9 mouse cellular contexts compared by ENCODE assay signal in the genomic region with DNA sequence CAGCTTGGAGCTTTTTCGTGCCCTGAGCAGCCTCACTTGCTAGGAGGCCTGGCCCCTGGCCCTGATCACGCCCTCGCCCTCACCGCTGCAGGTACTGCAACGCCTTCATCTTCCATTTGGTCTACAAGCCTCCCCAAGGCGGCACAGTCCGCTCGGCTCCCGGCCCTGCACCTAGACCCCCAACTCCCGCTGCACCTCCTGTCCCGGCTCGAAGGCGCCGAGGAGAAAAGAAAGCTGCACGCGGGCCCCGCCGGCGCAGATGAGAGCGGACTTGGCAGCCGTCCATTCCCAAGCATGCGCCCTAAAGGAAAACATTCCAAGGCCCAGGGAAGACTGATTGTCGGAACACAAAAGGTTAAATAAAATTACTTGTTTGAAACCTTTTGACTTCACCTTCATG. TPM values are rescaled to one million over a fixed set of nuclear protein-coding genes. Genes with fewer than 3 reads are reported as not detected.
A peak's percentile ranks its signal among the peaks of the same experiment; 100 is the strongest.
DNase-seq lines count a peak whose midpoint lies in the region; ATAC-seq and TF ChIP-seq lines count a peak whose summit lies in the region.
"Had no signal": no experiment of that assay in that cellular context is flagged by ENCODE, and none has a peak within 500 bp of the region (broad histone marks: within the 10 kb centered on the region; RNA-seq: fewer than 3 reads in every experiment).

No protein-coding gene starts in this region.

- peak overlapping the region; percentile 59 for H3K4me2 ChIP-seq in heart, postnatal 0 days (ENCODE audit: low read depth, low read length)
- H3K4me2 ChIP-seq in midbrain, embryonic 16.5 days (ENCODE audit: low read length), result peak overlapping the region; percentile 35

- H3K36me3 ChIP-seq in heart, postnatal 0 days (replicated peaks; ENCODE audit: control insufficient read depth, insufficient read depth, low read length), result no peaks in the 10 kb centered on the region
- H3K36me3 ChIP-seq in midbrain, embryonic 16.5 days (ENCODE audit: control insufficient read depth, insufficient read depth, low read length), result no peaks in the 10 kb centered on the region
- H3K36me3 ChIP-seq: G1E had no signal

- ATAC-seq in heart, postnatal 0 days (ENCODE audit: insufficient read depth, low read depth), result no peak
- no peak for ATAC-seq in midbrain, embryonic 16.5 days

- no peak for TF ChIP-seq POLR2A in brain, embryonic 14.5 days (IDR thresholded peaks at IDR 0.05; ENCODE audit: borderline replicate concordance, extremely low read depth, insufficient read depth, insufficient read length, poor library complexity, severe bottlenecking)

- no peak overlapping the region for H3K9ac ChIP-seq in heart, postnatal 0 days (replicated peaks; ENCODE audit: low read depth, low read length)
- 0 out of 2 replicates have a peak overlapping the region, but pooled peaks have one; percentile 36 for H3K9ac ChIP-seq in midbrain, embryonic 16.5 days (ENCODE audit: low read depth, low read length)

- peak overlapping the region; percentile 31 for H3K4me3 ChIP-seq in heart, postnatal 0 days (ENCODE audit: low read depth, low read length)
- no peak overlapping the region for H3K4me3 ChIP-seq in midbrain, embryonic 16.5 days (ENCODE audit: low read depth, low read length)

- no peak for TF ChIP-seq CTCF in brain, embryonic 14.5 days (IDR thresholded peaks at IDR 0.05; ENCODE audit: borderline replicate concordance, extremely low read depth, insufficient read depth, insufficient read length)
- no peak for TF ChIP-seq CTCF in heart, postnatal 0 days (IDR thresholded peaks at IDR 0.05; ENCODE audit: low read depth)

- TF ChIP-seq EP300 in heart, postnatal 0 days (IDR thresholded peaks at IDR 0.05; ENCODE audit: low read depth), result no peak

- no peaks in the 10 kb centered on the region; the same call in 1 of the 2 replicates for H3K4me1 ChIP-seq in heart, postnatal 0 days (ENCODE audit: control insufficient read depth, insufficient read depth)
- peaks cover 3% of the 10 kb centered on the region; the same call in 1 of the 2 replicates for H3K4me1 ChIP-seq in midbrain, embryonic 16.5 days (ENCODE audit: control insufficient read depth, insufficient read depth, low read length)

- peaks cover 17% of the 10 kb centered on the region for H3K27me3 ChIP-seq in heart, postnatal 0 days (ENCODE audit: control insufficient read depth, insufficient read depth, low read length)
- peaks cover 10% of the 10 kb centered on the region for H3K27me3 ChIP-seq in midbrain, embryonic 16.5 days (ENCODE audit: control insufficient read depth, insufficient read depth, low read depth, low read length)

- H3K9me3 ChIP-seq in heart, postnatal 0 days (replicated peaks; ENCODE audit: control insufficient read depth, low read length), result no peaks in the 10 kb centered on the region
- H3K9me3 ChIP-seq in midbrain, embryonic 16.5 days (replicated peaks; ENCODE audit: control insufficient read depth, low read length, poor library complexity, severe bottlenecking), result no peaks in the 10 kb centered on the region; the same call in 1 of the 2 replicates
- H3K9me3 ChIP-seq: G1E had no signal

- no peak overlapping the region for H3K27ac ChIP-seq in heart, postnatal 0 days (ENCODE audit: low read depth)
- no peak overlapping the region for H3K27ac ChIP-seq in midbrain, embryonic 16.5 days (ENCODE audit: low read length)

- 4% methylated on average over 23 of the region's 23 CpGs for WGBS in heart, postnatal 0 days
- 8% methylated on average over 23 of the region's 23 CpGs for WGBS in midbrain, embryonic 16.5 days

- DNase-seq in gastrocnemius, postnatal 10 days, result peak; percentile 42
- no peak for DNase-seq in gastrocnemius, adult 8-10 months (ENCODE audit: low spot score in 2 of 2)
- DNase-seq in brain, embryonic 14.5 days (ENCODE audit: low read depth), result peak; percentile 61
- DNase-seq in heart, postnatal 0 days (ENCODE audit: low spot score), result peak; percentile 30
- DNase-seq in kidney, postnatal 4 days, result peak; percentile 70 to 73
- no peak for DNase-seq in left cerebral cortex, adult 9 months (ENCODE audit: low spot score in 2 of 2)
- DNase-seq in layer of hippocampus, postnatal 14 days (ENCODE audit: low spot score in 2 of 2), result no peak

RNA-seq across cellular contexts. Expression of gene Cxcl16, which starts 6.0 kb away (rescaled TPM):
- 1 to 10 TPM; 3.4 to 5.1 TPM for total RNA-seq in gastrocnemius, postnatal 10 days (2021)
- total RNA-seq in gastrocnemius, adult 8-10 months (2022), result under 1 TPM; 0.54 to 0.75 (median 0.63) TPM
- 3.1 and 3.5 TPM in 2 replicates for polyA plus RNA-seq in brain, embryonic 14.5 days (2012; rRNA removed)
- total RNA-seq in heart, postnatal 0 days (2014; rRNA removed; ENCODE audit: low replicate concordance), result 5.9 and 12.8 TPM in 2 replicates
- 9.8 and 11.3 TPM in 2 replicates for polyA plus RNA-seq in heart, postnatal 0 days (2015; fragmentation: Nextera tagmentation; extraction: Ambion mirVana)
- 1.7 and 2.6 TPM in 2 replicates for polyA plus RNA-seq in midbrain, embryonic 16.5 days (2015; fragmentation: Nextera tagmentation; extraction: Ambion mirVana)
- total RNA-seq in layer of hippocampus, postnatal 14 days (2021), result under 1 TPM; 0.62 to 0.78 TPM
- total RNA-seq: G1E had no signal
- polyA plus RNA-seq: G1E had no signal

RNA-seq across cellular contexts. Expression of gene Zmynd15, which starts 6.6 kb away (rescaled TPM):
- total RNA-seq in gastrocnemius, postnatal 10 days (2021), result 1 to 10 TPM in 1 of 2 experiments, under 1 TPM in 1; 0.52 to 1.6 TPM
- under 1 TPM in 3 of 4 experiments, not detected in 1; 0.10 to 0.48 (median 0.31) TPM for total RNA-seq in gastrocnemius, adult 8-10 months (2022)
- polyA plus RNA-seq in brain, embryonic 14.5 days (2012; rRNA removed), result 0.93 and 1.4 TPM in 2 replicates
- 0.04 and 5.0 TPM in 2 replicates for total RNA-seq in heart, postnatal 0 days (2014; rRNA removed; ENCODE audit: low replicate concordance)
- polyA plus RNA-seq in heart, postnatal 0 days (2015; fragmentation: Nextera tagmentation; extraction: Ambion mirVana), result 1.3 TPM in 2 replicates
- 0.35 and 0.49 TPM in 2 replicates for polyA plus RNA-seq in midbrain, embryonic 16.5 days (2015; fragmentation: Nextera tagmentation; extraction: Ambion mirVana)
- total RNA-seq in layer of hippocampus, postnatal 14 days (2021), result 1 to 10 TPM in 1 of 2 experiments, under 1 TPM in 1; 0.62 to 1.2 TPM
- polyA plus RNA-seq: G1E had no signal

RNA-seq across cellular contexts. Expression of gene Med11, which starts 14.1 kb away (rescaled TPM):
- total RNA-seq in gastrocnemius, postnatal 10 days (2021), result 10 to 100 TPM in 1 of 2 experiments, 1 to 10 TPM in 1; 7.6 to 11.0 TPM
- 1 to 10 TPM; 4.1 to 5.3 (median 4.6) TPM for total RNA-seq in gastrocnemius, adult 8-10 months (2022)
- 28.1 and 31.8 TPM in 2 replicates for polyA plus RNA-seq in brain, embryonic 14.5 days (2012; rRNA removed)
- total RNA-seq in heart, postnatal 0 days (2014; rRNA removed; ENCODE audit: low replicate concordance), result 9.0 and 28.3 TPM in 2 replicates
- 13.7 and 15.9 TPM in 2 replicates for polyA plus RNA-seq in heart, postnatal 0 days (2015; fragmentation: Nextera tagmentation; extraction: Ambion mirVana)
- 44.1 and 45.9 TPM in 2 replicates for polyA plus RNA-seq in midbrain, embryonic 16.5 days (2015; fragmentation: Nextera tagmentation; extraction: Ambion mirVana)
- total RNA-seq in layer of hippocampus, postnatal 14 days (2021), result 10 to 100 TPM; 12.9 to 17.9 TPM

RNA-seq across cellular contexts. Expression of gene Arrb2, which starts 33.4 kb away (rescaled TPM):
- 10 to 100 TPM; 11.0 TPM for total RNA-seq in gastrocnemius, postnatal 10 days (2021)
- total RNA-seq in gastrocnemius, adult 8-10 months (2022), result 1 to 10 TPM; 5.9 to 9.2 (median 7.4) TPM
- polyA plus RNA-seq in brain, embryonic 14.5 days (2012; rRNA removed), result 68.7 and 86.1 TPM in 2 replicates
- total RNA-seq in heart, postnatal 0 days (2014; rRNA removed; ENCODE audit: low replicate concordance), result 9.5 and 27.5 TPM in 2 replicates
- 4.8 and 6.0 TPM in 2 replicates for polyA plus RNA-seq in heart, postnatal 0 days (2015; fragmentation: Nextera tagmentation; extraction: Ambion mirVana)
- polyA plus RNA-seq in midbrain, embryonic 16.5 days (2015; fragmentation: Nextera tagmentation; extraction: Ambion mirVana), result 52.6 and 58.9 TPM in 2 replicates
- 10 to 100 TPM; 94.0 to 95.9 TPM for total RNA-seq in layer of hippocampus, postnatal 14 days (2021)

RNA-seq across cellular contexts. Expression of gene Tm4sf5, which starts 39.2 kb away (rescaled TPM):
- total RNA-seq in gastrocnemius, postnatal 10 days (2021), result not detected
- total RNA-seq in gastrocnemius, adult 8-10 months (2022), result not detected
- polyA plus RNA-seq in brain, embryonic 14.5 days (2012; rRNA removed), result 1.6 and 2.3 TPM in 2 replicates
- total RNA-seq in heart, postnatal 0 days (2014; rRNA removed; ENCODE audit: low replicate concordance), result 0.34 and 8.6 TPM in 2 replicates
- 7.6 and 7.8 TPM in 2 replicates for polyA plus RNA-seq in heart, postnatal 0 days (2015; fragmentation: Nextera tagmentation; extraction: Ambion mirVana)
- polyA plus RNA-seq in midbrain, embryonic 16.5 days (2015; fragmentation: Nextera tagmentation; extraction: Ambion mirVana), result 6.1 and 6.2 TPM in 2 replicates
- 1 to 10 TPM in 1 of 2 experiments, not detected in 1; 1.0 TPM for total RNA-seq in layer of hippocampus, postnatal 14 days (2021)
- total RNA-seq: G1E had no signal
- polyA plus RNA-seq: G1E had no signal

Comparison
In these comparisons a context has a peak if more than half of its experiments do, and no peak if none do; other contexts are left out.
1. DNase-seq: peak in gastrocnemius, postnatal 10 days (single experiment), brain, embryonic 14.5 days (single experiment), heart, postnatal 0 days (single experiment) and kidney, postnatal 4 days (2 of 2); none in gastrocnemius, adult 8-10 months (0 of 2), left cerebral cortex, adult 9 months (0 of 2) and layer of hippocampus, postnatal 14 days (0 of 2).